Mouse (Mus musculus) skeletal muscle tissue, postnatal 0 days (tissue): Measurements from ENCODE around the gene Ppp4c. TPM values are rescaled to one million over a fixed set of nuclear protein-coding genes. Genes with fewer than 3 reads are reported as not detected.

ENCODE experiments used
- polyA plus RNA-seq: library from polyadenylated mRNA; unstranded; fragments of >200 nt; fragmentation: Nextera tagmentation; extraction: Ambion mirVana; gene quantifications from 2 replicates; pipeline ENCODE4 v1.2.1, GENCODE M21; 2015

Gene Ppp4c
- polyA plus RNA-seq: 94.5 and 113 TPM in 2 replicates

DNA sequence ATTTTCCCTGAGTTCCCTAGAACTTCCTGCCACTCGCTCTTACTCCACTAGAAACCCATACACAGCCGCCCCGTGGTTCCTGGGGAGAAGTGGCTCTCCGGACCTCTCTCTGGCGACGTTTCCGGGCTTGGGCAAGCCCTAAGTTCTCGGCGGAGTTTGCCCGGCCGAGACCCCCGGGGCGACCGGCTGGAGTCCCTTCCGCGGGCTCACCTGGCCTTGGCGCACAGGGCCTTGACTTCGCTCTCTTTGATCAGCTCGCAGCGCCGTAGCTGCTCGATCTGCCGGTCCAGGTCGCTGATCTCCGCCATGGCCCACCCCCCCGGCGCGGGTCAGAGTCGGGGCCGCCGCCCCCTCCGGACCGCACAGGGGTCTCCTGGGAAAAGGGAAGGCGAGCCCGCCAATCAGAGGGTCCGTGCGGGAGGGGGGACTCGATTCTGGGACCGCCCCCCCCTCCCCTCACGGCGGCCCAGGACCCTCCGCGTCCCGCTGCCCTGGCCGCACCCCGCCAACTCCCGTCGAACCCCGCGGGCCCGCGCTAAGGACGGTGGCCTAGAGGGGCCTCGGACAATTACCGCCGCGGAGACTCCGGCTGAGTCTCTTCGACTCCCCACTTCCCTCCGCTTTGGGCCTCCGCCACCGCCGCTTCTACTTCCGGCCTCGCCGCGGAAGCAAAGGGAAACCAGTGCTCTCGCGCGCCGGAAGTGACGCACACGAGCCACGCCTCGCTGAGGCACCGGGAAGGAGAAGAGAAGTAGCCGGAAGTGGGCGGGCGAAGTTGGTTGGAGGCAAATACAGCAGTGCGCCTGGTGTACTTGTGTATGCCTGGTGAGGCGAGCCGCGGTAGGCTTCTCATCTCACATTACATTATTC lies at the start of gene Ppp4c:
Gene Ppp4c (minus strand): TSS at position 646 of the 870 bp plus-strand sequence.

DNA sequence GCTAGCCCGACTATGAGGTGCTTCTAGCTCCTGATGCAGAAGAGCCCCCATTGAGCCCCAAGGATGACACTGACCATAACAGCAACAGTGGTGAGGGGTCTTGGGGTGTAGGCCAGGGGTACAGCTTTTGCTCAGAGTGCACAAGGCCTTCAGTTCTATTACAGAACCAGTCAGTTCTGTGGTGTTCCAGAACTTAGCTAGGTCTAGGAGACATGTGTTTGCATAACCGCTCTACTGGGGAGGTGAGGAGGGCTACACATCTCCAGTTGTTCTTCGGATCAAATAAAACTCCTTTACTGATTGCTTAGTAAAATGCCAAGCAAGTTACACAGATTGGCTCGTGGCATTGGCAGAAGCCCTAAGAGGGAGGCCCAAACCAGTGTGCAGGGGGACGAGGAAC lies 39.2 kb upstream of the Ppp4c start, which contains the start of gene 4930451I11Rik:
Gene 4930451I11Rik (minus strand): TSS at position 101 of the 400 bp plus-strand sequence.

GRCm38 (mm10) chr7:126797411-126798126 lies 5.3 kb upstream of the Ppp4c start, which contains the start of gene Fam57b:
Gene Fam57b, plus strand, starts transcription at chr7:126797668.

DNA sequence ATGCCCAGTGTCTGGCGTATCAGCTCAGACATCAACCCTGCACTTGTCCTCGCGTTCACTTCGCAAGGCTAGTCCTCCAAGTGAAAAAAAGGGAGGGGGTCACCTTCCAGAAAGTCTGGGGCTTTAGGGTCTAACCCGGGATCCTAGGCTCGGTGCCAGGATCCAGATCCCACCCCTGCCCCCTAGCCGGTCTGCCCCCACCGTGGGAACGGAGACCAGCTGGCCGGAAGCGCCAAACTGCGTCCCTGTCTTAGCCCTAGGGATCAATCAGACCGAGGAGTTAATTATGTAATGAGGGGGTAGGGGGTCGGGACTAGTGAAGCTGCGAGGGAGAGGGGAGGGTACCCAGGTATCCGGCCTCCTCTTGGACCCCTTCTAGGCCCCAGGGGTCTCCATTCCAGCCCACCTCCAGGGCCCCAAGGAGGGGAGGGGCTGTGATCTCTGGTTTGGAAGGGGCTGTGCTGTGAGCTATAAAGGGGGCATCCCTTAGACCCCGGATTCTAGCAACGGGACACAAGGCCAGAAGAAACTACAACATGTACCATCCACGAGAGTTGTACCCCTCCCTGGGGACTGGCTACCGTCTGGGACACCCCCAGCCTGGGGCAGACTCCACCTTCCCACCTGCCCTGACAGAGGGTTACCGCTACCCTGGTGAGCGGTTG lies 11.2 kb downstream of the Ppp4c start, which contains the start of gene Tbx6:
Gene Tbx6 (plus strand): TSS at position 513 of the 665 bp plus-strand sequence.

DNA sequence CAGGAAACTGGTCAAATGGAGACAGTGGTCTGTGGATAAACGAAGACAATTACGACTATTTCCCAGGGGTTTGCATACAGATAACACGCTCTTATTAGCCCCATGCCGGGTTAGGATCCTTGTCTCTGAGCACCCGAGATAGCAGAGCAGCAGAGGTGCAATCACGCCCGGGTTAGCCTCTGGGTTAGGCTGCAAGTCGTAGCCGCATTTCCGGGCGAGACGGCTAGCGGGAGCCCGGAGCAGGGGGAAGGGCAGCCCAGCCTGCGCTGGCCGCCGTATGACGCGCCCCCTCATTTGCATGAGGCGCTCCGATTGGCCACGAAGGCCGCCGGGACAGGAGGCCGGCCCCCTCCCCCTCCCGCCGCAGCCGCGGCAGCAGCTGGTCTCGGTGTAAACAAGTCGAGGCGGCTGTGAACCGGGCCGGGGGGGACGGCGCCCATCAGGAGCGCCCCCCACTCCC lies 15.7 kb downstream of the Ppp4c start, which contains the start of gene Ypel3:
Gene Ypel3 (plus strand): TSS at position 358 of the 460 bp plus-strand sequence.

DNA sequence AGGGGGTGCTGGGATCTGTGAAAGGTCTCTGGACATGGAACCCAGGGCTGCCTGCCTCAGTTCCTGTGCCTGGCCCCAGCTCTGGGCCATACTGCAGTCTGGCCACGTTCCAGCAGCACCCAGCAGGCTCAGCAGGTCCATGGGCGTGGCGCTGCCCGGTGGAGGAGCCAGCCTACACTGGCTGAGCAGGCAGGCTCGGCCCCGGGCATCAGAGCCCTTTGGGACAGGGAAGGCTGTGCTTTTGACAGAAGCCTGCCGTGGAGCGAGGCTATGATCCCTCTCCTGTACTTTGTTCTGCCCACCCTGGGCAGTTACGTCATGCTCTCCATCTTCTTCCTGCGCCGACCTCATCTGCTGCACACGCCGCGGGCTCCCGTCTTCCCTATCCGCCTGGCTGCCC lies 26.1 kb downstream of the Ppp4c start, which contains the start of gene Gdpd3:
Gene Gdpd3 (plus strand): TSS at position 134 of the 400 bp plus-strand sequence.

DNA sequence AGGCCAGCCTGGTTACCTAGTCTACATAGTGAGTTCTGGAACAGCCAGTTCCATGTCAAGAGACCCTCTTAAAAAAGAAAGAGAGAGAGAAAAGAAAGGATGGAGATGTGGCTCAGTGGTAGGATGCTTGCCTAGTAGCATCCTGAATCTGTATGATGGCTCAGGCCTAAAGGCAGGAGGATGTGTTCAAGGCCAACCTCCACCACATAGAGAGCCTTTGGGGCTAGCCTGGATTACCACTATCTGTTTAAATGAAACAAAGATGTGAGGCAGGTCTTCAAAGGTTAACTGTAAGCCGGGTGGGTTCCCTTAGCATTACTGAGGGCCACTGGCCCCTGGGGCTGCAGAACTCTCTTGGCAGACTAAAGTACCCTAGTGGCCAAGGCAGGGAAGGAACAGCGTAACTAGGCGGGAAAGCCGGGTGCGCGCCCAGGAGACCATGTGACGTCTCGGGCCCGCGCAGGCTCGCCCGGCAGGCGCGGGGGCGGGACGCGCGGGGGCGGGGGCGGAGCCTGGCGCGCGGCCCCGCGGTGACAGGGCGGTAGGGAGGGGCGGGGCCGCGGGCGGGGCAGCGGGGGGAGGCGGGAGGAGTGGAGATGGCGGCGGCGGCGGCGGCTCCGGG lies 33.1 kb downstream of the Ppp4c start, which contains the start of gene Mapk3:
Gene Mapk3 (plus strand): TSS at position 552 of the 622 bp plus-strand sequence.

Other genes starting within 250 kb of the Ppp4c start
- 125 and 130 TPM in 2 replicates for gene Eif3c, start 226.1 kb downstream of the Ppp4c start, polyA plus RNA-seq
- 0.72 and 1.1 TPM in 2 replicates for gene Apobr, start 207.6 kb downstream of the Ppp4c start, polyA plus RNA-seq
- 11.5 and 16.2 TPM in 2 replicates for gene Cln3, start 206.7 kb downstream of the Ppp4c start, polyA plus RNA-seq
- gene Il27, start 197.6 kb downstream of the Ppp4c start, polyA plus RNA-seq: not detected in 2 replicates
- gene Nupr1, start 161.6 kb downstream of the Ppp4c start, polyA plus RNA-seq: 28.9 and 66.2 TPM in 2 replicates
- 17.4 and 21.8 TPM in 2 replicates for gene Sgf29, start 143.2 kb downstream of the Ppp4c start, polyA plus RNA-seq
- 27.9 and 56.4 TPM in 2 replicates for gene Sult1a1, start 116.1 kb downstream of the Ppp4c start, polyA plus RNA-seq
- 73.2 and 75.7 TPM in 2 replicates for gene Bola2, start 97.1 kb downstream of the Ppp4c start, polyA plus RNA-seq
- 3.7 and 5.2 TPM in 2 replicates for gene Slx1b, start 96.7 kb downstream of the Ppp4c start, polyA plus RNA-seq
- gene Coro1a, start 84.7 kb downstream of the Ppp4c start, polyA plus RNA-seq: 12.8 and 18.1 TPM in 2 replicates
- 40.3 and 40.6 TPM in 2 replicates for gene Mapk3, start 32.9 kb downstream of the Ppp4c start, polyA plus RNA-seq
- 1.2 and 2.3 TPM in 2 replicates for gene Gdpd3, start 26.2 kb downstream of the Ppp4c start, polyA plus RNA-seq
- gene Ypel3, start 15.5 kb downstream of the Ppp4c start, polyA plus RNA-seq: 155 and 192 TPM in 2 replicates
- gene Tbx6, start 11.0 kb downstream of the Ppp4c start, polyA plus RNA-seq: 0.15 and 0.27 TPM in 2 replicates
- 1.6 and 1.8 TPM in 2 replicates for gene Fam57b, start 5.2 kb upstream of the Ppp4c start, polyA plus RNA-seq
- not detected in 2 replicates for gene 4930451I11Rik, start 39.1 kb upstream of the Ppp4c start, polyA plus RNA-seq
- 0.24 and 0.37 TPM in 2 replicates for gene Doc2a, start 54.9 kb upstream of the Ppp4c start, polyA plus RNA-seq
- 10.0 TPM in 2 replicates for gene Hirip3, start 69.5 kb upstream of the Ppp4c start, polyA plus RNA-seq
- 28.3 and 39.2 TPM in 2 replicates for gene Ino80e, start 69.9 kb upstream of the Ppp4c start, polyA plus RNA-seq
- gene Taok2, start 92.2 kb upstream of the Ppp4c start, polyA plus RNA-seq: 17.4 and 18.3 TPM in 2 replicates
- gene Tmem219, start 130.4 kb upstream of the Ppp4c start, polyA plus RNA-seq: 22.8 and 29.8 TPM in 2 replicates
- 6.0 and 7.1 TPM in 2 replicates for gene Kctd13, start 136.4 kb upstream of the Ppp4c start, polyA plus RNA-seq
- gene Asphd1, start 157.1 kb upstream of the Ppp4c start, polyA plus RNA-seq: not detected in 2 replicates
- gene Sez6l2, start 158.1 kb upstream of the Ppp4c start, polyA plus RNA-seq: 0.65 and 0.96 TPM in 2 replicates
- gene Cdipt, start 183.4 kb upstream of the Ppp4c start, polyA plus RNA-seq: 45.2 and 57.4 TPM in 2 replicates
- 1.2 and 1.6 TPM in 2 replicates for gene Cdiptos, start 183.6 kb upstream of the Ppp4c start, polyA plus RNA-seq
- 13.8 and 18.8 TPM in 2 replicates for gene Mvp, start 222.1 kb upstream of the Ppp4c start, polyA plus RNA-seq
- not detected in 2 replicates for gene Pagr1b, start 224.0 kb upstream of the Ppp4c start, polyA plus RNA-seq
- 37.2 and 37.9 TPM in 2 replicates for gene Pagr1a, start 224.9 kb upstream of the Ppp4c start, polyA plus RNA-seq
- gene Gm42742, start 228.6 kb upstream of the Ppp4c start, polyA plus RNA-seq: 9.2 and 17.4 TPM in 2 replicates
- 3.0 and 4.0 TPM in 2 replicates for gene Prrt2, start 228.7 kb upstream of the Ppp4c start, polyA plus RNA-seq
- gene Maz, start 234.5 kb upstream of the Ppp4c start, polyA plus RNA-seq: 21.3 and 26.0 TPM in 2 replicates
- 20.9 and 23.2 TPM in 2 replicates for gene Kif22, start 250.0 kb upstream of the Ppp4c start, polyA plus RNA-seq